ENCODE assay signal across 24 mouse cellular contexts in genomic region chr13:70639639-70640038, GRCm38 (mm10). TPM values are rescaled to one million over a fixed set of nuclear protein-coding genes. Genes with fewer than 3 reads are reported as not detected.
DNase-seq lines count a peak whose midpoint lies in the region; ATAC-seq lines count a peak whose summit lies in the region.
"Had no signal": no experiment of that assay in that cellular context is flagged by ENCODE, and none has a peak within 500 bp of the region (broad histone marks: within the 10 kb centered on the region; RNA-seq: fewer than 3 reads in every experiment).

No protein-coding gene starts in this region.

- ATAC-seq in forebrain, embryonic 11.5 days (replicated peaks; ENCODE audit: low FRiP score): no peak
- ATAC-seq in forebrain, embryonic 13.5 days: no peak
- ATAC-seq in kidney, embryonic 14.5 days (ENCODE audit: low FRiP score, low TSS enrichment): no peak
- no peak for ATAC-seq in limb, embryonic 11.5 days (ENCODE audit: insufficient number of reproducible peaks, low FRiP score, low TSS enrichment, low read depth)
- ATAC-seq in monocyte, adult 5-6 weeks (replicated peaks; ENCODE audit: insufficient number of reproducible peaks, low FRiP score, low TSS enrichment, poor library complexity, severe bottlenecking): no peak
- ATAC-seq: forebrain, embryonic 14.5 days; intestine, embryonic 15.5 days had no signal

- H3K9me3 ChIP-seq in forebrain, embryonic 11.5 days (ENCODE audit: control insufficient read depth, low read length): no peaks in the 10 kb centered on the region
- no peaks in the 10 kb centered on the region for H3K9me3 ChIP-seq in forebrain, embryonic 13.5 days (replicated peaks)
- no peaks in the 10 kb centered on the region for H3K9me3 ChIP-seq in kidney, embryonic 14.5 days (ENCODE audit: control insufficient read depth, low read length)
- H3K9me3 ChIP-seq in limb, embryonic 11.5 days (ENCODE audit: control insufficient read depth, low read length): no peaks in the 10 kb centered on the region
- H3K9me3 ChIP-seq: embryonic facial prominence, embryonic 12.5 days; heart, embryonic 12.5 days; hindbrain, embryonic 15.5 days; intestine, embryonic 15.5 days; limb, embryonic 15.5 days had no signal

- H3K4me3 ChIP-seq in forebrain, embryonic 11.5 days (ENCODE audit: low read depth, low read length): no peak overlapping the region
- no peak overlapping the region for H3K4me3 ChIP-seq in forebrain, embryonic 13.5 days
- no peak overlapping the region for H3K4me3 ChIP-seq in kidney, embryonic 14.5 days (ENCODE audit: low read length)
- no peak overlapping the region for H3K4me3 ChIP-seq in limb, embryonic 11.5 days (ENCODE audit: low read depth, low read length)
- H3K4me3 ChIP-seq: embryonic facial prominence, embryonic 12.5 days; gastrocnemius, adult 2 months; heart, embryonic 12.5 days; hindbrain, embryonic 15.5 days; intestine, embryonic 15.5 days; limb, embryonic 15.5 days had no signal

- H3K27me3 ChIP-seq in forebrain, embryonic 11.5 days (ENCODE audit: control insufficient read depth, insufficient read depth, low read length): no peaks in the 10 kb centered on the region
- H3K27me3 ChIP-seq in forebrain, embryonic 13.5 days: peaks cover 13% of the 10 kb centered on the region; the same call in 1 of the 2 replicates
- H3K27me3 ChIP-seq in kidney, embryonic 14.5 days (ENCODE audit: control insufficient read depth, insufficient read depth, low read length): no peaks in the 10 kb centered on the region
- H3K27me3 ChIP-seq in limb, embryonic 11.5 days (ENCODE audit: control insufficient read depth, insufficient read depth, low read length): no peaks in the 10 kb centered on the region
- H3K27me3 ChIP-seq: heart, embryonic 12.5 days; intestine, embryonic 15.5 days; limb, embryonic 15.5 days had no signal

- no peak overlapping the region for H3K4me2 ChIP-seq in forebrain, embryonic 11.5 days (ENCODE audit: low read depth, low read length, severe bottlenecking)
- no peak overlapping the region for H3K4me2 ChIP-seq in forebrain, embryonic 13.5 days
- H3K4me2 ChIP-seq in kidney, embryonic 14.5 days (replicated peaks; ENCODE audit: low read depth, low read length): no peak overlapping the region
- H3K4me2 ChIP-seq in limb, embryonic 11.5 days (ENCODE audit: low read depth, severe bottlenecking): no peak overlapping the region
- H3K4me2 ChIP-seq: embryonic facial prominence, embryonic 12.5 days; heart, embryonic 12.5 days; hindbrain, embryonic 15.5 days; intestine, embryonic 15.5 days; limb, embryonic 15.5 days; lung, embryonic 14.5 days; midbrain, embryonic 11.5 days had no signal

- no peak overlapping the region for H3K27ac ChIP-seq in forebrain, embryonic 11.5 days (ENCODE audit: low read depth, low read length)
- no peak overlapping the region for H3K27ac ChIP-seq in forebrain, embryonic 13.5 days
- no peak overlapping the region for H3K27ac ChIP-seq in kidney, embryonic 14.5 days (ENCODE audit: low read depth, low read length)
- H3K27ac ChIP-seq in limb, embryonic 11.5 days (replicated peaks; ENCODE audit: low read depth, low read length): no peak overlapping the region
- H3K27ac ChIP-seq: embryonic facial prominence, embryonic 12.5 days; gastrocnemius, adult 2 months; hindbrain, embryonic 15.5 days; intestine, embryonic 15.5 days; limb, embryonic 15.5 days; stomach, postnatal 0 days had no signal

- no peaks in the 10 kb centered on the region; the same call in none of the 2 replicates for H3K4me1 ChIP-seq in forebrain, embryonic 11.5 days (replicated peaks; ENCODE audit: control insufficient read depth, insufficient read depth, low read length)
- H3K4me1 ChIP-seq in forebrain, embryonic 13.5 days: peaks cover 22% of the 10 kb centered on the region
- H3K4me1 ChIP-seq in kidney, embryonic 14.5 days (ENCODE audit: control insufficient read depth, insufficient read depth, low read length): peaks cover 15% of the 10 kb centered on the region; the same call in 1 of the 2 replicates
- peaks cover 7% of the 10 kb centered on the region; the same call in 1 of the 2 replicates for H3K4me1 ChIP-seq in limb, embryonic 11.5 days (ENCODE audit: control insufficient read depth, insufficient read depth, low read length)

- no peak overlapping the region for H3K9ac ChIP-seq in forebrain, embryonic 11.5 days (ENCODE audit: low read length)
- H3K9ac ChIP-seq in forebrain, embryonic 13.5 days: no peak overlapping the region
- H3K9ac ChIP-seq in kidney, embryonic 14.5 days (ENCODE audit: low read depth, low read length): no peak overlapping the region
- H3K9ac ChIP-seq in limb, embryonic 11.5 days (ENCODE audit: low read length): no peak overlapping the region
- H3K9ac ChIP-seq: embryonic facial prominence, embryonic 12.5 days; heart, embryonic 12.5 days; hindbrain, embryonic 15.5 days; intestine, embryonic 15.5 days; limb, embryonic 15.5 days; lung, embryonic 14.5 days had no signal

- peak; percentile 25 for DNase-seq in forebrain, embryonic 11.5 days (ENCODE audit: low spot score)
- DNase-seq in kidney, adult 18-20 months: peak; percentile 2
- DNase-seq in lung, postnatal 10 days: peak; percentile 23
- DNase-seq in lung, postnatal 14 days: no peak
- DNase-seq in limb, embryonic 11.5 days (ENCODE audit: low spot score): peak; percentile 10
- DNase-seq: adrenal gland, postnatal 14 days; cerebellum, adult 2 months; cerebellum, postnatal 25 days; gastrocnemius, adult 2 months; heart, postnatal 36 days; layer of hippocampus, adult 9-11 months; lung, embryonic 14.5 days; right cerebral cortex, postnatal 14 days had no signal

- H3K36me3 ChIP-seq in forebrain, embryonic 11.5 days (ENCODE audit: control insufficient read depth, insufficient read depth, low read length): no peaks in the 10 kb centered on the region
- no peaks in the 10 kb centered on the region for H3K36me3 ChIP-seq in forebrain, embryonic 13.5 days (ENCODE audit: poor library complexity, severe bottlenecking)
- H3K36me3 ChIP-seq in kidney, embryonic 14.5 days (ENCODE audit: control insufficient read depth, insufficient read depth, low read length): no peaks in the 10 kb centered on the region
- no peaks in the 10 kb centered on the region for H3K36me3 ChIP-seq in limb, embryonic 11.5 days (ENCODE audit: control insufficient read depth, insufficient read depth, low read length)
- H3K36me3 ChIP-seq: embryonic facial prominence, embryonic 12.5 days; heart, embryonic 12.5 days; hindbrain, embryonic 15.5 days; intestine, embryonic 15.5 days; limb, embryonic 15.5 days had no signal

- 77% methylated on average over 3 of the region's 3 CpGs for WGBS in forebrain, embryonic 11.5 days
- WGBS in forebrain, embryonic 13.5 days: 86% methylated on average over 3 of the region's 3 CpGs
- 71% methylated on average over 3 of the region's 3 CpGs for WGBS in kidney, embryonic 14.5 days
- WGBS in limb, embryonic 11.5 days: 83% methylated on average over 3 of the region's 3 CpGs

RNA-seq across cellular contexts. Expression of gene Ice1, which starts 2.2 kb away (rescaled TPM):
- 33.2 and 34.9 TPM in 2 replicates for polyA plus RNA-seq in forebrain, embryonic 11.5 days (2014; fragmentation: Nextera tagmentation; extraction: Ambion mirVana)
- polyA plus RNA-seq in forebrain, embryonic 13.5 days (2015; fragmentation: Nextera tagmentation; extraction: Ambion mirVana): 22.4 and 27.2 TPM in 2 replicates
- 25.9 and 36.5 TPM in 2 replicates for polyA plus RNA-seq in kidney, embryonic 14.5 days (2014; fragmentation: Nextera tagmentation; extraction: Ambion mirVana)
- 30.4 and 33.2 TPM in 2 replicates for polyA plus RNA-seq in limb, embryonic 11.5 days (2014; fragmentation: Nextera tagmentation; extraction: Ambion mirVana)
- total RNA-seq in monocyte, adult 5-6 weeks (2017): 34.4 to 51.3 TPM (median 38.3 TPM) in 3 replicates
